Mouse (Mus musculus): ENCODE measurements around the gene Cps1. TPM values are rescaled to one million over a fixed set of nuclear protein-coding genes. Genes with fewer than 3 reads are reported as not detected.

Gene Cps1
- total RNA-seq, 2 experiments from 2014 or later = 0.43 to 0.46 TPM

GRCm38 (mm10) chr1:67223666-67224065, 100.8 kb downstream of the Cps1 start:
- peak in 1 of 2 experiments; percentile 8 for DNase-seq (ENCODE audit: low spot score in 2 of 2)

- no peak for DNase-seq (ENCODE audit: low spot score in 2 of 2)
These were observed 112.0 kb downstream of the Cps1 start for GRCm38 (mm10) chr1:67234861-67235260.

GRCm38 (mm10) chr1:67235468-67236217, 112.8 kb downstream of the Cps1 start:
- DNase-seq (ENCODE audit: low spot score in 2 of 2) = no peak

- no peak for DNase-seq (ENCODE audit: low spot score in 2 of 2)
These were observed 115.6 kb downstream of the Cps1 start for GRCm38 (mm10) chr1:67238446-67238845.

GRCm38 (mm10) chr1:67238941-67239340, 116.1 kb downstream of the Cps1 start:
- no peak for DNase-seq (ENCODE audit: low spot score in 2 of 2)

- peak in 1 of 2 experiments; percentile 47 for DNase-seq (ENCODE audit: low spot score in 2 of 2)
These were observed 142.4 kb downstream of the Cps1 start for GRCm38 (mm10) chr1:67265222-67265621.

- DNase-seq (ENCODE audit: low spot score in 2 of 2) = no peak
These were observed 145.1 kb downstream of the Cps1 start for GRCm38 (mm10) chr1:67267972-67268371.

GRCm38 (mm10) chr1:67268450-67268849, 145.6 kb downstream of the Cps1 start:
- no peak for DNase-seq (ENCODE audit: low spot score in 2 of 2)

GRCm38 (mm10) chr1:67276270-67276669, 153.4 kb downstream of the Cps1 start:
- no peak for DNase-seq (ENCODE audit: low spot score in 2 of 2)

Other genes starting within 250 kb of the Cps1 start
- 1 to 10 TPM in 1 of 2 experiments, not detected in 1; 1.0 TPM for gene Myl1, start 177.6 kb upstream of the Cps1 start, total RNA-seq (2021)
- gene Lancl1, start 84.2 kb upstream of the Cps1 start, total RNA-seq (2021) = 100 to 1,000 TPM; 142 to 160 TPM

Measured in layer of hippocampus, postnatal 14 days (tissue).